Mouse (Mus musculus): ENCODE results near the gene Alpl. TPM values are rescaled to one million over a fixed set of nuclear protein-coding genes. Genes with fewer than 3 reads are reported as not detected.

The Alpl gene
- total RNA-seq (2012; rRNA removed) = not detected in 2 replicates
- polyA plus RNA-seq (2012; ENCODE audit: insufficient read depth in 1 of 2, insufficient read length in 2 of 2, low read depth in 1 of 2, low replicate concordance in 2 of 2, missing spikeins in 1 of 2) = not detected

DNA sequence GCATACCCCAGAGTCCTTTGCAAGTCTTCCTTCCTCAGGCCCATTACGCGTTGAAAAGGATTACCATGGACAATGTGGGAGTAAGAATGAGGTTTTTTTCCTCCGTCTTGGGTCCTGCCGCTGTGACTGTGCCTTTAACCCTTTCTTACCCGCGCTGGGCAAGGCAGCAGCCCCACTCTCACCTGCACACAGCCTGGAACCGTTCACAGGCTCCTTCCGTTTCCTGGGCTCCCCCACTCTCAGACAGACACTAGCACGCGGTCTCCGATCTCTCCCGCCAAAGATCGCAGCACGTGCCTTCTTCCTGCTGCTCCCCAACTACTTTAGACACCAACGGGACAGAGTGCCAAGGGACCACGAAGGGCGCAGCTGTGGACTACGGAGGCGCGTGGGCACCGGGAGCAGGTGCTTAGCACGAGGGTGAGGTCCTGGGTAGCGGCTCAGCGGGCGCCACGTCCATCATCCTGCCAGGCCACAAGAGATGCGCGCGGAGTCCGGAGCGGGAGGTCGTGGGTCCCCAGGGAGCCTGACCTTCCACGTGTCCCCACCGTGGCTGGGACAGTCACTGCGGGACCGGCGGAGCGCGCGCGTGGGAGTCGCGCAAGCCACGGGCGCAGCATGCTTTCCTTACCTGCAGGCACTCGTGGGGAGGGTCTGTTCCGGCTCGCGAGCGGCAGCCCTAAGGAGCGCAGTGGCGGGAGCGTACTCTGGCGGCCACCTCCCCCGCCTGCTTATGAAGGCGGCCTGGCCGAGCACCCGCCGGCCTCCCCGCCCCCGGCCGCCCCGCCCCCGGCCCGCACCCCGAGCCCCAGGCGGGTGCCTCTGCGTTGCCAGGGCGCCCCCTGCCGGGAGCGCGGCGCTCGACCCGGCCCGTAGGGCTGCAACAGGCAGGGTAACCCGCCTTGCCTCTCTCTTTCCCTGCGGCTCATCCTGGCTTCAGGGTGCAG lies at the start of gene Alpl:
Alpl (minus strand) TSS at position 774 of the 947 bp plus-strand sequence.
- TF ChIP-seq SMC3 (IDR thresholded peaks at IDR 0.05; ENCODE audit: low read depth, low read length) (peak; percentile 62), CTCF (IDR thresholded peaks at IDR 0.05 in 2 of 3, conservative IDR thresholded peaks at IDR 0.05 in 1 of 3; ENCODE audit: control insufficient read depth in 1 of 3, insufficient read depth in 1 of 3, low read depth in 2 of 3, low read length in 3 of 3, poor library complexity in 1 of 3, severe bottlenecking in 1 of 3) (peak; percentile 54 to 93 (median 61); a peak in 5 of 6 replicates), MEF2A (IDR thresholded peaks at IDR 0.05; ENCODE audit: extremely low read depth, insufficient replicate concordance, low read depth, low read length, poor library complexity, severe bottlenecking) (no peak), MAFK (IDR thresholded peaks at IDR 0.05; ENCODE audit: borderline replicate concordance, low read depth, low read length) (no peak), RAD21 (IDR thresholded peaks at IDR 0.05; ENCODE audit: low read depth, low read length) (peak; percentile 13)
- 0 out of 2 replicates have a peak within 1 kb of the TSS, but pooled peaks have one; percentile 9 for H3K9ac ChIP-seq (ENCODE audit: control insufficient read depth, low read depth, low read length, poor library complexity, severe bottlenecking)
- no peaks in the 10 kb centered on the region for H3K36me3 ChIP-seq (ENCODE audit: control insufficient read depth in 1 of 2, insufficient read depth in 2 of 2, low read length in 2 of 2)
- H3K27ac ChIP-seq (ENCODE audit: control insufficient read depth, low read depth, low read length) = no peak within 1 kb of the TSS
- H3K27me3 ChIP-seq (ENCODE audit: control insufficient read depth in 1 of 2, insufficient read depth in 2 of 2, low read length in 2 of 2) = peaks cover 5 to 6% of the 10 kb centered on the region in 2 experiments; a peak in 3 of 4 replicates
- H3K79me2 ChIP-seq (ENCODE audit: control insufficient read depth, insufficient read depth, low read length, poor library complexity) = no peaks in the 10 kb centered on the region
- H3K4me1 ChIP-seq (ENCODE audit: control insufficient read depth in 1 of 2, insufficient read depth in 2 of 2, low read length in 2 of 2) = peaks cover 0 to 3% of the 10 kb centered on the region in 2 experiments; a peak in 1 of 4 replicates
- H3K4me3 ChIP-seq (ENCODE audit: control insufficient read depth in 1 of 2, insufficient read depth in 1 of 2, low read depth in 2 of 2, low read length in 2 of 2) = no peak within 1 kb of the TSS; a peak in 1 of 4 replicates
- DNase-seq (ENCODE audit: low read depth, low spot score) = peak; percentile 47
- no peaks in the 10 kb centered on the region for H3K9me3 ChIP-seq (replicated peaks; ENCODE audit: insufficient read depth, low read length)

DNA sequence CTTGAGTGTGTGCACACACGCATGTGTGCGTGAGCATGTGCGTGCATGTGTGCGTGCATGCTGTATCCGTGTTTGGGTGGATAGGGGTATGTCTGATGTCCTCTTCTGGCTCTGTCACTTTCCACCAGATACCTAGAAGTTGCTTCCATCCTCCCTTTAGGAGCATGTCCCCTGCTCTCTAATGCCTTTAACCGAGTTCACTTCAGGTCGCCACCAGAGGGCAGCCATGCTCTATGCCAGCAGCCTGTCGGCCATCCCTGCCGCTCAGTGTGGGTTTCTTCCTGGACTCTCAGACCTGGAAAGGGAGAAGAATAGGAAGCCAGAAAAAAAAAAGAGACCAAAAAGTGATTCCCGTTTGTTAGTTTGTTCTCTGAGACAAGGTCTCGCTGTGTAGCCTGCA lies 48.5 kb upstream of the Alpl start:
- DNase-seq (ENCODE audit: low read depth, low spot score) = peak; percentile 70
- Histone ChIP-seq H3K27me3 (ENCODE audit: control insufficient read depth in 1 of 2, insufficient read depth in 2 of 2, low read length in 2 of 2) (no peaks in the 10 kb centered on the region), H3K4me1 (ENCODE audit: control insufficient read depth in 1 of 2, insufficient read depth in 2 of 2, low read length in 2 of 2) (no peaks in the 10 kb centered on the region), H3K36me3 (ENCODE audit: control insufficient read depth in 1 of 2, insufficient read depth in 2 of 2, low read length in 2 of 2) (no peaks in the 10 kb centered on the region), H3K27ac (ENCODE audit: control insufficient read depth, low read depth, low read length) (no peak overlapping the region), H3K9me3 (replicated peaks; ENCODE audit: insufficient read depth, low read length) (no peaks in the 10 kb centered on the region), H3K9ac (ENCODE audit: control insufficient read depth, low read depth, low read length, poor library complexity, severe bottlenecking) (no peak overlapping the region), H3K79me2 (ENCODE audit: control insufficient read depth, insufficient read depth, low read length, poor library complexity) (no peaks in the 10 kb centered on the region), H3K4me3 (ENCODE audit: control insufficient read depth in 1 of 2, insufficient read depth in 1 of 2, low read depth in 2 of 2, low read length in 2 of 2) (no peak overlapping the region)
- peak; percentile 80 for TF ChIP-seq SMC3 (IDR thresholded peaks at IDR 0.05; ENCODE audit: low read depth, low read length)
- TF ChIP-seq CTCF (IDR thresholded peaks at IDR 0.05 in 2 of 3, conservative IDR thresholded peaks at IDR 0.05 in 1 of 3; ENCODE audit: control insufficient read depth in 1 of 3, insufficient read depth in 1 of 3, low read depth in 2 of 3, low read length in 3 of 3, poor library complexity in 1 of 3, severe bottlenecking in 1 of 3) = peak; percentile 71 to 84 (median 77)
- TF ChIP-seq RAD21 (IDR thresholded peaks at IDR 0.05; ENCODE audit: low read depth, low read length) = peak; percentile 84
- peak; percentile 75 for TF ChIP-seq ZC3H11A (IDR thresholded peaks at IDR 0.05; ENCODE audit: low read depth, low read length)
- no peak for TF ChIP-seq TAL1 (IDR thresholded peaks at IDR 0.05; ENCODE audit: low read length)
- TF ChIP-seq MYC (IDR thresholded peaks at IDR 0.05; ENCODE audit: low read depth, low read length) = 0 out of 2 replicates have a peak, but pooled peaks have one; percentile 26
- TF ChIP-seq MAZ (IDR thresholded peaks at IDR 0.05; ENCODE audit: low read depth, low read length) = no peak

DNA sequence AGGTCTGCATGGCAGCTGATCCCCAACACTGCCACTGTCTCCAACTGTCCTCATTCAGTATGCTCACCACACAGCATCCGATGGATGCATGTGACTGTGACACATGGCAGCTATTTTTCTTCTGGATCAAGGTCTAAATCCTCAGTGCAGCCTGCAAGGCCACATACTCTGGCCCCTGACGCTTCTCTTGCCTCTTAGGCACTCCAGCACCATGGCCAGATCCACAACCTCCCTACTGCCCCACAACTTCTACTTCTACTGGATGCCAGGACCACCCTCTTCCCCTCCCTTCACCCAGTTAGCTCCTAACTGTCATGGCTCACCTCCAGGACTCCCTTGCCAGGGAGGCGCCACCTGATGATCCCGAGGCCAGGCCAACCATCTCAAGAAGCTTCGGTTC lies 43.3 kb upstream of the Alpl start:
- DNase-seq (ENCODE audit: low read depth, low spot score) = no peak
- Histone ChIP-seq H3K9me3 (replicated peaks; ENCODE audit: insufficient read depth, low read length) (no peaks in the 10 kb centered on the region), H3K4me1 (ENCODE audit: control insufficient read depth in 1 of 2, insufficient read depth in 2 of 2, low read length in 2 of 2) (no peaks in the 10 kb centered on the region), H3K9ac (ENCODE audit: control insufficient read depth, low read depth, low read length, poor library complexity, severe bottlenecking) (no peak overlapping the region), H3K79me2 (ENCODE audit: control insufficient read depth, insufficient read depth, low read length, poor library complexity) (no peaks in the 10 kb centered on the region), H3K36me3 (ENCODE audit: control insufficient read depth in 1 of 2, insufficient read depth in 2 of 2, low read length in 2 of 2) (no peaks in the 10 kb centered on the region), H3K4me3 (ENCODE audit: control insufficient read depth in 1 of 2, insufficient read depth in 1 of 2, low read depth in 2 of 2, low read length in 2 of 2) (no peak overlapping the region), H3K27me3 (ENCODE audit: control insufficient read depth in 1 of 2, insufficient read depth in 2 of 2, low read length in 2 of 2) (no peaks in the 10 kb centered on the region), H3K27ac (ENCODE audit: control insufficient read depth, low read depth, low read length) (no peak overlapping the region)
- no peak for TF ChIP-seq RCOR1 (IDR thresholded peaks at IDR 0.05; ENCODE audit: low read depth, low read length)
- TF ChIP-seq MAFK (IDR thresholded peaks at IDR 0.05; ENCODE audit: borderline replicate concordance, low read depth, low read length) = no peak
